Mouse (Mus musculus) hindbrain, embryonic 10.5 days (tissue): ENCODE measurements at regions not wholly inside any gene's neighbourhood (a gene's known extent, or its start where the extent isn't known, plus 50 kb on each side); places are given as distances from the start of the nearest gene placed in this dataset.
"Not testable (repeated sequence)": the region's sequence is repeated elsewhere in the genome, so short reads cannot be mapped to it uniquely, and the experiment has no call there.

Source experiments
- DNase-seq: peaks from one replicate; pipeline ENCODE4 v3.0.0-alpha.2; 2017; ENCODE audit warnings: low spot score
- H3K27ac ChIP-seq: fragments of 300-500 bp; sonication (generic); 2 replicates; pipeline ENCODE4 v1.5.1; 2016; ENCODE audit warnings: mild to moderate bottlenecking, moderate library complexity
- H3K27me3 ChIP-seq: fragments of 300-500 bp; sonication (generic); 2 replicates; pipeline ENCODE4 v1.6.1; 2016; ENCODE audit warnings: mild to moderate bottlenecking; ENCODE audit not compliant: poor library complexity, insufficient read depth, severe bottlenecking
- H3K36me3 ChIP-seq: fragments of 300-500 bp; sonication (generic); 2 replicates; pipeline ENCODE4 v1.6.1; 2016; ENCODE audit warnings: mild to moderate bottlenecking, moderate library complexity
- H3K4me1 ChIP-seq: fragments of 300-500 bp; sonication (generic); replicated peaks from 2 replicates; pipeline ENCODE4 v1.6.1; 2016; ENCODE audit warnings: mild to moderate bottlenecking
- H3K4me3 ChIP-seq: fragments of 300-500 bp; sonication (generic); 2 replicates; pipeline ENCODE4 v1.5.1; 2016; ENCODE audit warnings: mild to moderate bottlenecking, moderate library complexity
- H3K9me3 ChIP-seq: fragments of 300-500 bp; sonication (generic); 2 replicates; pipeline ENCODE4 v1.6.1; 2016; ENCODE audit warnings: mild to moderate bottlenecking, moderate library complexity
- WGBS: fragments of 180-500 bp; shearing (Covaris S2); methylation state at CpG from one replicate; pipeline ENCODE4 v1.1.7; 2016; 5-methylcytosine and 5-hydroxymethylcytosine counted together

GRCm38 (mm10) chr16:31538606-31539005 is 116.5 kb downstream of the Bdh1 start:
- peaks cover 37% of the 10 kb centered on the region for H3K4me1 ChIP-seq
- no peak for DNase-seq
- H3K4me3 ChIP-seq = no peak overlapping the region
- 80% methylated on average over 3 of the region's 3 CpGs for WGBS
- H3K27me3 ChIP-seq = peaks cover 46% of the 10 kb centered on the region
- no peaks in the 10 kb centered on the region for H3K9me3 ChIP-seq
- H3K27ac ChIP-seq = no peak overlapping the region
- H3K36me3 ChIP-seq = no peaks in the 10 kb centered on the region

- Histone ChIP-seq H3K9me3 (no peaks in the 10 kb centered on the region), H3K27ac (no peak overlapping the region), H3K27me3 (peaks cover 42% of the 10 kb centered on the region), H3K4me3 (no peak overlapping the region), H3K36me3 (no peaks in the 10 kb centered on the region), H3K4me1 (peaks cover 54% of the 10 kb centered on the region)
- DNase-seq = no peak
- 70% methylated on average over 10 of the region's 10 CpGs for WGBS
Measured at GRCm38 (mm10) chr16:31543499-31544170, 119.6 kb upstream of the Dlg1 start.

GRCm38 (mm10) chr16:31546062-31546827 is 117.0 kb upstream of the Dlg1 start:
- H3K36me3 ChIP-seq = no peaks in the 10 kb centered on the region
- peak overlapping the region; percentile 45 for H3K4me3 ChIP-seq
- peak overlapping the region; percentile 89 for H3K27ac ChIP-seq
- peak; percentile 65 for DNase-seq
- WGBS = under 1% methylated on average over 18 of the region's 18 CpGs
- peaks cover 56% of the 10 kb centered on the region for H3K4me1 ChIP-seq
- H3K27me3 ChIP-seq = peaks cover 41% of the 10 kb centered on the region
- H3K9me3 ChIP-seq = no peaks in the 10 kb centered on the region

- peak; percentile 63 for DNase-seq
- Histone ChIP-seq H3K9me3 (no peaks in the 10 kb centered on the region), H3K36me3 (no peaks in the 10 kb centered on the region), H3K27ac (peak overlapping the region; percentile 89), H3K4me1 (peaks cover 61% of the 10 kb centered on the region), H3K4me3 (peak overlapping the region; percentile 45), H3K27me3 (peaks cover 41% of the 10 kb centered on the region)
- WGBS = 0% methylated on average over 2 of the region's 2 CpGs
Measured at GRCm38 (mm10) chr16:31546828-31547224, 116.4 kb upstream of the Dlg1 start.

- peak overlapping the region; percentile 89 for H3K27ac ChIP-seq
- DNase-seq = no peak
Measured at GRCm38 (mm10) chr16:31547391-31547790, 115.9 kb upstream of the Dlg1 start.

GRCm38 (mm10) chr16:31549975-31550374 is 113.3 kb upstream of the Dlg1 start:
- Histone ChIP-seq H3K9me3 (no peaks in the 10 kb centered on the region), H3K4me1 (peaks cover 60% of the 10 kb centered on the region), H3K27me3 (peaks cover 10% of the 10 kb centered on the region), H3K36me3 (no peaks in the 10 kb centered on the region), H3K27ac (no peak overlapping the region), H3K4me3 (no peak overlapping the region)
- DNase-seq = no peak
- WGBS = 80% methylated on average over 5 of the region's 5 CpGs

More at GRCm38 (mm10) chr16:31547391-31547790, 115.9 kb upstream of the Dlg1 start:
- 47% methylated on average over 10 of the region's 10 CpGs for WGBS
- no peak overlapping the region for H3K4me3 ChIP-seq
- H3K36me3 ChIP-seq = no peaks in the 10 kb centered on the region
- H3K9me3 ChIP-seq = no peaks in the 10 kb centered on the region
- H3K4me1 ChIP-seq = peaks cover 67% of the 10 kb centered on the region
- peaks cover 35% of the 10 kb centered on the region for H3K27me3 ChIP-seq

GRCm38 (mm10) chr16:31550539-31550938 is 112.7 kb upstream of the Dlg1 start:
- not testable (repeated sequence) for H3K36me3 ChIP-seq, H3K4me3 ChIP-seq, H3K9me3 ChIP-seq, H3K27me3 ChIP-seq, DNase-seq
- Histone ChIP-seq H3K4me1 (peaks cover 55% of the 10 kb centered on the region), H3K27ac (0 out of 2 replicates have a peak overlapping the region, but pooled peaks have one; percentile 60)
- WGBS = 88% methylated on average over 2 of the region's 2 CpGs

GRCm38 (mm10) chr16:31551416-31552151 is 111.7 kb upstream of the Dlg1 start:
- Histone ChIP-seq H3K9me3 (no peaks in the 10 kb centered on the region), H3K4me3 (no peak overlapping the region), H3K27me3 (no peaks in the 10 kb centered on the region), H3K4me1 (peaks cover 44% of the 10 kb centered on the region), H3K36me3 (no peaks in the 10 kb centered on the region), H3K27ac (peak overlapping the region; percentile 60)
- WGBS = 26% methylated on average over 11 of the region's 11 CpGs
- DNase-seq = peak; percentile 73

- Histone ChIP-seq H3K4me3 (no peak overlapping the region), H3K27me3 (no peaks in the 10 kb centered on the region), H3K4me1 (peaks cover 28% of the 10 kb centered on the region), H3K9me3 (no peaks in the 10 kb centered on the region), H3K27ac (no peak overlapping the region), H3K36me3 (no peaks in the 10 kb centered on the region)
- WGBS = 87% methylated on average over 8 of the region's 8 CpGs
- no peak for DNase-seq
Measured at GRCm38 (mm10) chr16:31553361-31554146, 109.7 kb upstream of the Dlg1 start.

GRCm38 (mm10) chr16:31560426-31560825 is 102.8 kb upstream of the Dlg1 start:
- Histone ChIP-seq H3K4me1 (0 out of 2 replicates have a peak, but pooled peaks cover 6% of the 10 kb centered on the region), H3K4me3 (no peak overlapping the region), H3K9me3 (no peaks in the 10 kb centered on the region), H3K36me3 (no peaks in the 10 kb centered on the region), H3K27ac (no peak overlapping the region), H3K27me3 (no peaks in the 10 kb centered on the region)
- no peak for DNase-seq

GRCm38 (mm10) chr16:31564926-31565325 is 98.3 kb upstream of the Dlg1 start:
- Histone ChIP-seq H3K36me3 (no peaks in the 10 kb centered on the region), H3K4me1 (no peaks in the 10 kb centered on the region), H3K27ac (no peak overlapping the region), H3K9me3 (no peaks in the 10 kb centered on the region), H3K27me3 (no peaks in the 10 kb centered on the region), H3K4me3 (no peak overlapping the region)
- no peak for DNase-seq
- 87% methylated on average over 5 of the region's 5 CpGs for WGBS

GRCm38 (mm10) chr16:31568316-31568715 is 94.9 kb upstream of the Dlg1 start:
- WGBS = 93% methylated on average over 6 of the region's 6 CpGs
- H3K36me3 ChIP-seq = no peaks in the 10 kb centered on the region
- no peaks in the 10 kb centered on the region for H3K9me3 ChIP-seq
- no peaks in the 10 kb centered on the region for H3K4me1 ChIP-seq
- H3K27ac ChIP-seq = no peak overlapping the region
- no peak overlapping the region for H3K4me3 ChIP-seq
- H3K27me3 ChIP-seq = no peaks in the 10 kb centered on the region
- DNase-seq = no peak
